Mouse (Mus musculus): ENCODE data around the gene Krtap4-6.

DNA sequence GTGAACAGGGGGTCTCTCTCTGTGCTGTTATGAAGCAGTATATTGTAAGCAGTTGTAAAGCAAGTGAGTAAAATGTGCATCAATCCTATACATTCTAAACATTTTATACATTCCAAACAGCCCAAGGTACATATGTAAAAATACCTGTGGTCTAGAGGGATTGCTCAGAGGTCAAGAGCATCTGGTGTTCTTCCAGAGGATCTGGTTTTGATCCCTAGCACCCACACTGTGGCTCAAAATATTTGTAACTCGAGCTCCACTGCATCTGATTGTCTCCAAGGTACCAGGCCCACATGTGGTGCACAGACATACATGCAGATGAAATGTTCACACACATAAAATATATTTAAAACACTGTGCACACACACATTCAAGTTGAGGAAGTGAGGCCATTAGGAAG lies 24.8 kb downstream of the Krtap4-6 start:
- TF ChIP-seq EP300 (IDR thresholded peaks at IDR 0.05; ENCODE audit: low read depth) (no peak), CTCF (IDR thresholded peaks at IDR 0.05; ENCODE audit: low read depth) (no peak)

Data from liver, postnatal 0 days (tissue).